Mouse (Mus musculus): ENCODE data around the gene Hsd3b7.

DNA sequence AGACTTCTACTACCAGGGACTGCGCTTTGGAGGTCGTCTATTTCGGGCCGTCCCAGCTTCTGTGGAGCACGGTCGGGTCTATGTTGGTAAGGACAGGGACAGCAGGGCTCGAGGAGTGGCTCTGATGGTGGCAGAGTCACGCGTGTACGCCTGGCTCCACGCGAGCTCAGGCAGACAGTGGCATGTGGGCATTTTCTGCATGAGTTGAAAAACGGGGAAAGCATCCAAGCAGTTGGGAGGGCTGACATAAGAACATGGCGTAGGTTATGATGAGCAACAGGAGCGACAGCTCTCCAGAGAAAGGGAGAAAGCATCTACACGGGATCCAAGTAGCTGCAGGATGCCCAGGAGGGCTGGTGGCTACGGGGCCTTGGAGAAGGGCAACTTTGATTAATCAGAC, 1.9 kb downstream of the Hsd3b7 start:
- TF ChIP-seq MAFK (IDR thresholded peaks at IDR 0.05; ENCODE audit: insufficient read depth, low read depth, low read length) (no peak), ZC3H11A (IDR thresholded peaks at IDR 0.05; ENCODE audit: borderline replicate concordance, low read depth, low read length) (no peak), CHD2 (IDR thresholded peaks at IDR 0.05; ENCODE audit: low read depth, low read length) (no peak), HCFC1 (IDR thresholded peaks at IDR 0.05; ENCODE audit: borderline replicate concordance, insufficient read depth, low read length) (no peak), ZNF384 (IDR thresholded peaks at IDR 0.05; ENCODE audit: low read depth, low read length) (no peak)

Measured in ES-E14 (cell line).